Mouse (Mus musculus): ENCODE results near the gene Guca1b. TPM values are rescaled to one million over a fixed set of nuclear protein-coding genes. Genes with fewer than 3 reads are reported as not detected.
"Not testable (repeated sequence)": the region's sequence is repeated elsewhere in the genome, so short reads cannot be mapped to it uniquely, and the experiment has no call there.

Gene Guca1b
- total RNA-seq, 2 experiments from 2014 or later, result 0.69 to 0.81 TPM

- intact Hi-C loops (cut with DNase I), result no loop called here
- no peak for DNase-seq (ENCODE audit: extremely low spot score in 1 of 2, low spot score in 2 of 2)
Measured at GRCm38 (mm10) chr17:47407717-47408557, 22.7 kb downstream of the Guca1b start.

- intact Hi-C loops (cut with DNase I), result no loop called here
- peak in 1 of 2 experiments; percentile 58 for DNase-seq (ENCODE audit: extremely low spot score in 1 of 2, low spot score in 2 of 2)
Measured at GRCm38 (mm10) chr17:47408558-47408898, 23.3 kb downstream of the Guca1b start.

DNA sequence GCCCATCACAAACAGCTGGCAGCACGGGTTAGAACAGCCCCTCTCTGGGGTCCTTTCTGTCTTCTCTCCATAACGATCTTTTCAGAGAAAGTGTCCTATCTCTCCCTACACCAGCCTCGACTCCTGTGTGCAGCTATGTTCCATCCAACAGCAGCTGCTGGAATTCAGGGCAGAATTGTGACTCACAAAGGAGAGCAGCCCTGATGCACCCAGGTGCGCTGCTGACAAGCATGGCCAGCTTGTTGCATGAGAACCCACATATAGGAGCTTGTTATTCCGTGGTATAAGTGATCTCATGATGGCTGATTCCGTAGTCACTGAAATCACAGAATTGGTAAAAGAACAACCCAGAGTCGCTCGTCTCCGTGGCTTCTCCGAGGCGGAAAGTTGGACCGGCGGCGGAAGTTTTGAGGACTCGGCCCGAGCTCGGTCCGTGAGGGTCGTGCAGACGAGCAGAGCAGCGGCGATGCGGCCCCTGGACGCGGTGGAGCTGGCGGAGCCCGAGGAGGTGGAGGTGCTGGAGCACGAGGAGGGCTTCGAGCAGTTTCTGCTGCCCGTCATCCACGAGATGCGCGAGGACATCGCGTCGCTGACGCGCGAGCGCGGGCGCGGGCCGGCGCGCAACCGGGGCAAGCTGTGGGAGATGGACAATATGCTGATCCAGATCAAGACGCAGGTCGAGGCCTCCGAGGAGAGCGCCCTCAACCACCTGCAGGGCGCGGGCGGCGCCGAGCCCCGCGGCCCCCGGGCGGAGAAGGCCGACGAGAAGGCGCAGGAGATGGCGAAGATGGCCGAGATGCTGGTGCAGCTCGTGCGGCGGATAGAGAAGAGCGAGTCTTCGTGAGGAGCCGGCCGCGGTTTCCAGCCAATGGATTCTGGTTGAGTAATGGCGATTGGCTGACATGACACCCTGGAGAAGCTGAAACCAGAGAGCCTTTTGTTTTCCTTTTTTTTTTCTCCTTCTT is 25.0 kb downstream of the Guca1b start:
- intact Hi-C loops (cut with DNase I); DNase-seq (ENCODE audit: extremely low spot score in 1 of 2, low spot score in 2 of 2): not testable (repeated sequence)

GRCm38 (mm10) chr17:47420195-47420594 is 35.0 kb downstream of the Guca1b start:
- intact Hi-C loops (cut with DNase I), result no loop called here
- no peak for DNase-seq (ENCODE audit: extremely low spot score in 1 of 2, low spot score in 2 of 2)

- DNase-seq (ENCODE audit: extremely low spot score in 1 of 2, low spot score in 2 of 2), result no peak
- intact Hi-C loops (cut with DNase I), result no loop called here
Measured at GRCm38 (mm10) chr17:47421566-47421965, 36.4 kb downstream of the Guca1b start.

DNA sequence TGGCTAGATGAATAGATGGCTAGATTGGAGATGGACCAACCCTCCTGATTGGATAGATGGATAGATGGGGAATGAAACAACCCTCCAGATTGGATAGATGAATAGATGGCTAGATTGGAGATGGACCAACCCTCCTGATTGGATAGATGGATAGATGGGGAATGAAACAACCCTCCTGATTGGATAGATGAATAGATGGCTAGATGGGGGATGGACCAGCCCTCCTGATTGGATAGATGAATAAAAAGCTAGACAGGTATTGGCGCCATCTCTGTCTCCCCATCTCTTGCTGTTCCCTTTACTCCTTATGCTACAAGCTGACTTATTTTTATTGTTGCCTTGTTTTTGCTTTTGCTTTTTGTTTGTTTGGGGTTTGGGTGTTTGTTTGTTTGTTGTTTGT is 37.4 kb downstream of the Guca1b start:
- DNase-seq (ENCODE audit: extremely low spot score in 1 of 2, low spot score in 2 of 2); intact Hi-C loops (cut with DNase I): not testable (repeated sequence)

DNA sequence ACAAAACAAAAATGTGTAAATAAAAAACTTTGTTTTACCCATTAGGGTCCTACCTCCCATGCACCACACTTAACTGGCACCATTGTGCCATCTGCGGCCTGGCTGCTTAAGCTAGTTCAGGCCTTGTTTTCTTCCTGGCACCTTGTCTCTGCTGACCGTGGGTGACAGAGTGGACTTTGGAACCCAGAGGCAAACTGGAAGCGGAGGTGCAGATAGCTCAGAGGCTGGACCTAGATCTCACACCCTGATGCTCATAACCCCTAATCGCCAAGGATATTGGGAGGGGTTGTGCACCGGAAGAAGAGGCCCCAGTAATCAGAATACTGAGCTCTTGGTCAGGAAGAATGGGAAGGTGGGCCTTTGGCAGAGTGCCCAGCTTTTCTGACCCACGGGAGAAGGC is 39.0 kb downstream of the Guca1b start:
- DNase-seq (ENCODE audit: extremely low spot score in 1 of 2, low spot score in 2 of 2), result no peak
- intact Hi-C loops (cut with DNase I), result no loop called here

- intact Hi-C loops (cut with DNase I), result no loop called here
- DNase-seq (ENCODE audit: extremely low spot score in 1 of 2, low spot score in 2 of 2), result no peak
Measured at GRCm38 (mm10) chr17:47427316-47427715, 42.1 kb downstream of the Guca1b start.

DNA sequence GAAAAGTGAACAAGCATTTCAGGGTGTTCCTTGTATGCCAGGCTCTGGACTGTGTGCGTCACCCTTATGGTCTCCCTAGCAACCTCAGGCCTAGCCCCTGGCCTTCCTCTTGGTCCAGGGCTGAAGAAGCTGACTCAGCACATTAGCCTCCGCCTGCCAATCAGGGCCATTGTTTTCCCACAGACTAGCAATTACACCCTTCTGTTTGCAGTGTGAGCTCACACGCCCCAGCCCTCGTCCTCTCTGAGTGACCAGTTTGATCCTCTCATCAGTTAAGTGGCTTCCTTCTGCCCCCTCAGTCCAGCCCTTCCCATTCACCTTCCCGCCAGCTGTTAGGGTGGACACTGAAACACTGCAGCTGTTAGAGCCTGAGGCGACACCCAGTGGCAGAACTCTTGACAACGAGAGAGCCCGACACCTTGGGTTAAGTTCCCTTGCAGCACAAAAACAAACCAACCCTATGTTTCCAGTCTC is 43.7 kb downstream of the Guca1b start:
- intact Hi-C loops (cut with DNase I), result no loop called here
- DNase-seq (ENCODE audit: extremely low spot score in 1 of 2, low spot score in 2 of 2), result peak in 1 of 2 experiments; percentile 43

- DNase-seq (ENCODE audit: extremely low spot score in 1 of 2, low spot score in 2 of 2), result no peak
- intact Hi-C loops (cut with DNase I), result no loop called here
Measured at GRCm38 (mm10) chr17:47430815-47431214, 45.6 kb downstream of the Guca1b start.

- intact Hi-C loops (cut with DNase I), result no loop called here
- peak in 1 of 2 experiments; percentile 60 for DNase-seq (ENCODE audit: extremely low spot score in 1 of 2, low spot score in 2 of 2)
Measured at GRCm38 (mm10) chr17:47436156-47436906, 51.1 kb downstream of the Guca1b start, which contains the start of gene AI661453. TSS of gene AI661453 (plus strand) at chr17:47436615.

DNA sequence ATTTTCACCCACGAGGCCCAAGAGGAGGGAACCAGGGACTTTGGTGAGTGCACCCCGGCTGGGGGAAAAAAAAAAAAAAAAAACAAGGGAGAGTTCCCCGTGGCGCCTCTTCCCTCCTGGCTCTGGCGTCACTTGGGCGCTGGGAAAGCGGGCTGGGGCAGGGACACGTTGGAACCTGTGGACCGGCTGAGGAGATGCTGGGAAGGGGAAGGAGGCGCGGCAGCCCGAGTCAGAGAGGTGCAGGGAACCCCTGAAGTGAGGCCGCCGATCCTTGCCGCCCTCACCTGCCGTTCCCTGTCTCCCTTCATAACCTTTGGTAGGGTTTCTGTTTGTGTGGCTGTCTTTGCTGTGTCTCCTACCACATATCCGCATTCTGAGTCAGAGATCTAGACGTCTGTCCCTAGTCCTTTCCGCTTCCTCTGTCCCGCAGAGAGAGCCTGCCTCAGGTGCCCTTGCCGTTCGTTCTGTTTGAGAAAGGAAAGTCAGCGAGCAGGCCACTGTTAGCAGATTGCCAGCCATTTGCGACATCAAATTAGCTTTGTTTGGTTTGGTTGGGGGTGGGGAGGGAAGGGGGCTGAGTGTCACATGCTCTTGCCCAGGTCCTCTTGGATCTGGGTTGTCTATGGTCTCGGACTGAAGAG is 51.8 kb downstream of the Guca1b start, which contains the start of gene 1700001C19Rik:
TSS of gene 1700001C19Rik (minus strand) at position 470 of the 641 bp plus-strand sequence.
- DNase-seq (ENCODE audit: extremely low spot score in 1 of 2, low spot score in 2 of 2), result no peak
- intact Hi-C loops (cut with DNase I), result no loop called here

- DNase-seq (ENCODE audit: extremely low spot score in 1 of 2, low spot score in 2 of 2), result no peak
- intact Hi-C loops (cut with DNase I), result no loop called here
Measured at GRCm38 (mm10) chr17:47438611-47439010, 53.4 kb downstream of the Guca1b start.

GRCm38 (mm10) chr17:47439396-47440028 is 54.3 kb downstream of the Guca1b start:
- intact Hi-C loops (cut with DNase I), result no loop called here
- DNase-seq (ENCODE audit: extremely low spot score in 1 of 2, low spot score in 2 of 2), result no peak

GRCm38 (mm10) chr17:47440359-47440890 is 55.2 kb downstream of the Guca1b start:
- intact Hi-C loops (cut with DNase I), result no loop called here
- peak in 1 of 2 experiments; percentile 47 for DNase-seq (ENCODE audit: extremely low spot score in 1 of 2, low spot score in 2 of 2)

DNA sequence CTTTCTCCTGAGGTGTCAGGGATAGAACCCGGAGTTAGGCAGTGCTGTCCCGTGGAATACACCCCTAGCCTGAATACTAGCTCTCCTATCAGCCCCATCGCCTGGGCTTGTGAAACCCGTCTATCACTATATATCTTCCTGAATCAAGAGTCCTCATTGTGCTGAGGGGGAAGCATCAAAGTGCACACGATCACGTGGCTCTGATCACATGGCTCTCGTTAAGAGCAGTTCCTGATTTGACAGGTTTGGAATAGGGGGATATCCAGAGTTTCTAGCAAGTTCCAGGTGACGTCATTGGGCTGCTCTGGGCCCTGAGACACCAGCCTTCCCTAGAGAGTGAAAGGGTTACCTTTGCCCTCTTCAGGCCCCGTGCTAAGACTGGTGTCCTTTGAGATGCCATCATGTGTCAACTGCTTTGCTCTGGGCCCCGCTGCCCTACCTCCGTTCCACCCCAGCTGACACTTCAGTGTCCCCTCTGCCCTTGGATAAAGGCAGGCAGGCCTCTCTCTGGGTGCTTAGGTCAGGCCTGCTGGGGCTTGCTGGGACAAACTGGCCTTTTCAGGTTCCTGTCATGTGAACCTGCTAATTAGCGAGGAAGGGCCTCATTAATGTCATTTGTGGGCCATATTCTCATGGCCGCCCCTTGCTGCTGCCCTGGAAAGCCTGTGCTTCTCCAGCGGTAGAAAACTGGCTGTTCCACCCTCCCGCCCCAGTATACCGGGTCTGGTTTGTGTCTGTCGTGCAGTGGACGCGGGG is 56.3 kb downstream of the Guca1b start:
- DNase-seq (ENCODE audit: extremely low spot score in 1 of 2, low spot score in 2 of 2), result no peak
- intact Hi-C loops (cut with DNase I), result no loop called here

GRCm38 (mm10) chr17:47442271-47442670 is 57.1 kb downstream of the Guca1b start:
- no peak for DNase-seq (ENCODE audit: extremely low spot score in 1 of 2, low spot score in 2 of 2)
- intact Hi-C loops (cut with DNase I), result no loop called here

Data from left cerebral cortex, postnatal 10 days (tissue).